Mouse (Mus musculus): ENCODE results near the gene Anapc15. TPM values are rescaled to one million over a fixed set of nuclear protein-coding genes. Genes with fewer than 3 reads are reported as not detected.
A peak's percentile ranks its signal among the peaks of the same experiment; 100 is the strongest.

The Anapc15 gene
- polyA plus RNA-seq, 1 experiment from 2014 or later: 42.7 TPM

GRCm38 (mm10) chr7:101882413-101883154 lies 19.1 kb downstream of the Anapc15 start:
- no peaks in the 10 kb centered on the region for H3K9me3 ChIP-seq (ENCODE audit: control insufficient read depth, low read length)
- H3K27ac ChIP-seq (replicated peaks): no peak overlapping the region
- ATAC-seq (ENCODE audit: low FRiP score, low TSS enrichment): no peak
- no peak overlapping the region for H3K9ac ChIP-seq (ENCODE audit: low read length)
- 71% methylated on average over 9 of the region's 9 CpGs for WGBS
- no peak for DNase-seq (ENCODE audit: low spot score)
- H3K36me3 ChIP-seq (ENCODE audit: control insufficient read depth, insufficient read depth, low read length): no peaks in the 10 kb centered on the region
- no peak overlapping the region for H3K4me3 ChIP-seq (ENCODE audit: low read depth, low read length)
- no peak overlapping the region for H3K4me2 ChIP-seq (replicated peaks; ENCODE audit: low read depth)
- TF ChIP-seq CTCF (IDR thresholded peaks at IDR 0.05; ENCODE audit: low read depth) (no peak), EP300 (optimal IDR thresholded peaks at IDR 0.05) (no peak)
- no peaks in the 10 kb centered on the region for H3K27me3 ChIP-seq (ENCODE audit: control insufficient read depth, insufficient read depth, low read length)
- H3K4me1 ChIP-seq (replicated peaks; ENCODE audit: control insufficient read depth, insufficient read depth): no peaks in the 10 kb centered on the region

GRCm38 (mm10) chr7:101884160-101884559 lies 20.6 kb downstream of the Anapc15 start:
- Histone ChIP-seq H3K9ac (ENCODE audit: low read length) (no peak overlapping the region), H3K4me2 (replicated peaks; ENCODE audit: low read depth) (no peak overlapping the region), H3K27ac (replicated peaks) (no peak overlapping the region), H3K4me3 (ENCODE audit: low read depth, low read length) (no peak overlapping the region), H3K36me3 (ENCODE audit: control insufficient read depth, insufficient read depth, low read length) (no peaks in the 10 kb centered on the region), H3K9me3 (ENCODE audit: control insufficient read depth, low read length) (no peaks in the 10 kb centered on the region), H3K4me1 (replicated peaks; ENCODE audit: control insufficient read depth, insufficient read depth) (no peaks in the 10 kb centered on the region), H3K27me3 (ENCODE audit: control insufficient read depth, insufficient read depth, low read length) (no peaks in the 10 kb centered on the region)
- 90% methylated on average over 4 of the region's 4 CpGs for WGBS
- no peak for DNase-seq (ENCODE audit: low spot score)
- TF ChIP-seq CTCF (IDR thresholded peaks at IDR 0.05; ENCODE audit: low read depth): no peak
- no peak for TF ChIP-seq EP300 (optimal IDR thresholded peaks at IDR 0.05)
- no peak for ATAC-seq (ENCODE audit: low FRiP score, low TSS enrichment)

- Histone ChIP-seq H3K4me2 (replicated peaks; ENCODE audit: low read depth) (no peak overlapping the region), H3K4me1 (replicated peaks; ENCODE audit: control insufficient read depth, insufficient read depth) (no peaks in the 10 kb centered on the region), H3K9ac (ENCODE audit: low read length) (no peak overlapping the region), H3K9me3 (ENCODE audit: control insufficient read depth, low read length) (no peaks in the 10 kb centered on the region), H3K27me3 (ENCODE audit: control insufficient read depth, insufficient read depth, low read length) (no peaks in the 10 kb centered on the region), H3K4me3 (ENCODE audit: low read depth, low read length) (no peak overlapping the region), H3K27ac (replicated peaks) (no peak overlapping the region), H3K36me3 (ENCODE audit: control insufficient read depth, insufficient read depth, low read length) (no peaks in the 10 kb centered on the region)
- TF ChIP-seq CTCF (IDR thresholded peaks at IDR 0.05; ENCODE audit: low read depth) (no peak), EP300 (optimal IDR thresholded peaks at IDR 0.05) (no peak)
- 85% methylated on average over 6 of the region's 6 CpGs for WGBS
- DNase-seq (ENCODE audit: low spot score) (no peak), ATAC-seq (ENCODE audit: low FRiP score, low TSS enrichment) (no peak)
These were observed 22.8 kb downstream of the Anapc15 start for GRCm38 (mm10) chr7:101886274-101886673.

- no peaks in the 10 kb centered on the region for H3K27me3 ChIP-seq (ENCODE audit: control insufficient read depth, insufficient read depth, low read length)
- H3K27ac ChIP-seq (replicated peaks): no peak overlapping the region
- no peak overlapping the region for H3K4me2 ChIP-seq (replicated peaks; ENCODE audit: low read depth)
- H3K4me3 ChIP-seq (ENCODE audit: low read depth, low read length): no peak overlapping the region
- no peak for ATAC-seq (ENCODE audit: low FRiP score, low TSS enrichment)
- WGBS: 70% methylated on average over 4 of the region's 4 CpGs
- H3K9ac ChIP-seq (ENCODE audit: low read length): no peak overlapping the region
- TF ChIP-seq EP300 (optimal IDR thresholded peaks at IDR 0.05): no peak
- TF ChIP-seq CTCF (IDR thresholded peaks at IDR 0.05; ENCODE audit: low read depth): no peak
- no peaks in the 10 kb centered on the region for H3K4me1 ChIP-seq (replicated peaks; ENCODE audit: control insufficient read depth, insufficient read depth)
- H3K9me3 ChIP-seq (ENCODE audit: control insufficient read depth, low read length): no peaks in the 10 kb centered on the region
- DNase-seq (ENCODE audit: low spot score): no peak
- H3K36me3 ChIP-seq (ENCODE audit: control insufficient read depth, insufficient read depth, low read length): no peaks in the 10 kb centered on the region
These were observed 24.9 kb downstream of the Anapc15 start for GRCm38 (mm10) chr7:101888460-101888859.

- ATAC-seq (ENCODE audit: low FRiP score, low TSS enrichment): no peak
- H3K9ac ChIP-seq (ENCODE audit: low read length): peak overlapping the region; percentile 43; the same call in 1 of the 2 replicates
- no peak for DNase-seq (ENCODE audit: low spot score)
These were observed 32.2 kb downstream of the Anapc15 start for GRCm38 (mm10) chr7:101895695-101896094.

More at GRCm38 (mm10) chr7:101895695-101896094, 32.2 kb downstream of the Anapc15 start:
- Histone ChIP-seq H3K27ac (replicated peaks) (no peak overlapping the region; the same call in 1 of the 2 replicates), H3K36me3 (ENCODE audit: control insufficient read depth, insufficient read depth, low read length) (no peaks in the 10 kb centered on the region), H3K4me1 (replicated peaks; ENCODE audit: control insufficient read depth, insufficient read depth) (no peaks in the 10 kb centered on the region), H3K9me3 (ENCODE audit: control insufficient read depth, low read length) (no peaks in the 10 kb centered on the region), H3K27me3 (ENCODE audit: control insufficient read depth, insufficient read depth, low read length) (no peaks in the 10 kb centered on the region), H3K4me2 (replicated peaks; ENCODE audit: low read depth) (peak overlapping the region; percentile 30), H3K4me3 (ENCODE audit: low read depth, low read length) (peak overlapping the region; percentile 51)
- 29% methylated on average over 9 of the region's 9 CpGs for WGBS
- TF ChIP-seq EP300 (optimal IDR thresholded peaks at IDR 0.05) (no peak), CTCF (IDR thresholded peaks at IDR 0.05; ENCODE audit: low read depth) (peak; percentile 37)

All from stomach, postnatal 0 days (tissue).